Mouse (Mus musculus) forebrain, embryonic 15.5 days (tissue): Measurements from ENCODE around the gene Cyb561. TPM values are rescaled to one million over a fixed set of nuclear protein-coding genes. Genes with fewer than 3 reads are reported as not detected.
A peak's percentile ranks its signal among the peaks of the same experiment; 100 is the strongest.

ENCODE experiments used
- ATAC-seq: fragments of 200-750 bp; cut with Nextera tagmentation; replicated peaks from 2 replicates; pipeline ENCODE4 v1.8.0; 2017; ENCODE audit warnings: mild to moderate bottlenecking, moderate TSS enrichment, moderate library complexity
- H3K27ac ChIP-seq: fragments of 300-500 bp; sonication (generic); replicated peaks from 2 replicates; pipeline ENCODE4 v1.5.1; 2015; ENCODE audit warnings: mild to moderate bottlenecking, inconsistent platforms
- H3K27me3 ChIP-seq: fragments of 300-500 bp; sonication (generic); 2 replicates; pipeline ENCODE4 v1.6.1; 2015; ENCODE audit warnings: inconsistent platforms
- H3K36me3 ChIP-seq: fragments of 300-500 bp; sonication (generic); 2 replicates; pipeline ENCODE4 v1.6.1; 2015; ENCODE audit warnings: mild to moderate bottlenecking, inconsistent platforms
- H3K4me1 ChIP-seq: fragments of 300-500 bp; sonication (generic); 2 replicates; pipeline ENCODE4 v1.6.1; 2015; ENCODE audit warnings: inconsistent platforms
- H3K4me2 ChIP-seq: fragments of 300-500 bp; sonication (generic); replicated peaks from 2 replicates; pipeline ENCODE4 v1.6.1; 2015; ENCODE audit warnings: mild to moderate bottlenecking, inconsistent platforms
- H3K4me3 ChIP-seq: fragments of 300-500 bp; sonication (generic); 2 replicates; pipeline ENCODE4 v1.5.1; 2015; ENCODE audit warnings: mild to moderate bottlenecking, inconsistent platforms
- H3K9ac ChIP-seq: fragments of 300-500 bp; sonication (generic); replicated peaks from 2 replicates; pipeline ENCODE4 v1.6.1; 2015; ENCODE audit warnings: mild to moderate bottlenecking, inconsistent platforms
- H3K9me3 ChIP-seq: fragments of 300-500 bp; sonication (generic); 2 replicates; pipeline ENCODE4 v1.6.1; 2016; ENCODE audit warnings: inconsistent platforms
- WGBS: fragments of 180-500 bp; shearing (Covaris S2); methylation state at CpG from one replicate; pipeline ENCODE4 v1.1.7; 2015; ENCODE audit warnings: mixed read lengths; 5-methylcytosine and 5-hydroxymethylcytosine counted together
- polyA plus RNA-seq: library from polyadenylated mRNA; unstranded; fragments of >200 nt; fragmentation: Nextera tagmentation; extraction: Ambion mirVana; gene quantifications from 2 replicates; pipeline ENCODE4 v1.2.1, GENCODE M21; 2015

The Cyb561 gene
- polyA plus RNA-seq, 1 experiment from 2014 or later: 32.5 TPM

- Histone ChIP-seq H3K27me3 (no peaks in the 10 kb centered on the region), H3K9me3 (no peaks in the 10 kb centered on the region), H3K36me3 (no peaks in the 10 kb centered on the region), H3K9ac (no peak overlapping the region), H3K4me3 (no peak overlapping the region), H3K4me2 (no peak overlapping the region), H3K27ac (no peak overlapping the region), H3K4me1 (no peaks in the 10 kb centered on the region)
- ATAC-seq: no peak
- 80% methylated on average over 4 of the region's 4 CpGs for WGBS
Measured at GRCm38 (mm10) chr11:105950519-105950918, 2.6 kb downstream of the Cyb561 start.

- Histone ChIP-seq H3K27me3 (no peaks in the 10 kb centered on the region), H3K9ac (no peak overlapping the region), H3K27ac (no peak overlapping the region), H3K4me1 (peaks cover 8% of the 10 kb centered on the region), H3K9me3 (no peaks in the 10 kb centered on the region), H3K36me3 (no peaks in the 10 kb centered on the region), H3K4me3 (no peak overlapping the region), H3K4me2 (no peak overlapping the region)
- 69% methylated on average over 2 of the region's 2 CpGs for WGBS
- no peak for ATAC-seq
Measured at GRCm38 (mm10) chr11:105948255-105948654, 4.9 kb downstream of the Cyb561 start.

GRCm38 (mm10) chr11:105946694-105947154 is 6.4 kb downstream of the Cyb561 start:
- ATAC-seq: no peak
- H3K4me3 ChIP-seq: no peak overlapping the region
- H3K4me2 ChIP-seq: no peak overlapping the region
- H3K36me3 ChIP-seq: no peaks in the 10 kb centered on the region
- no peak overlapping the region for H3K27ac ChIP-seq
- H3K9me3 ChIP-seq: no peaks in the 10 kb centered on the region
- H3K9ac ChIP-seq: no peak overlapping the region
- WGBS: 56% methylated on average over 11 of the region's 11 CpGs
- peaks cover 13% of the 10 kb centered on the region for H3K4me1 ChIP-seq
- H3K27me3 ChIP-seq: no peaks in the 10 kb centered on the region

GRCm38 (mm10) chr11:105944770-105945672 is 8.1 kb downstream of the Cyb561 start:
- no peak for ATAC-seq
- no peaks in the 10 kb centered on the region for H3K36me3 ChIP-seq
- H3K4me2 ChIP-seq: peak overlapping the region; percentile 70
- H3K4me3 ChIP-seq: peak overlapping the region; percentile 55
- peaks cover 13% of the 10 kb centered on the region for H3K4me1 ChIP-seq
- no peak overlapping the region for H3K27ac ChIP-seq
- no peaks in the 10 kb centered on the region for H3K9me3 ChIP-seq
- H3K9ac ChIP-seq: no peak overlapping the region; the same call in 1 of the 2 replicates
- 70% methylated on average over 16 of the region's 16 CpGs for WGBS
- no peaks in the 10 kb centered on the region for H3K27me3 ChIP-seq

- H3K4me1 ChIP-seq: peaks cover 13% of the 10 kb centered on the region
- peak; percentile 77 for ATAC-seq
- H3K9me3 ChIP-seq: no peaks in the 10 kb centered on the region
- H3K27me3 ChIP-seq: no peaks in the 10 kb centered on the region
- no peaks in the 10 kb centered on the region for H3K36me3 ChIP-seq
- WGBS: under 1% methylated on average over 53 of the region's 59 CpGs
- peak overlapping the region; percentile 51 for H3K9ac ChIP-seq
- H3K4me2 ChIP-seq: peak overlapping the region; percentile 70
- no peak overlapping the region for H3K27ac ChIP-seq
- H3K4me3 ChIP-seq: peak overlapping the region; percentile 55
Measured at GRCm38 (mm10) chr11:105944126-105944621, 9.0 kb downstream of the Cyb561 start.

- Histone ChIP-seq H3K36me3 (no peaks in the 10 kb centered on the region), H3K27me3 (no peaks in the 10 kb centered on the region), H3K27ac (no peak overlapping the region), H3K9me3 (no peaks in the 10 kb centered on the region), H3K4me3 (peak overlapping the region; percentile 55), H3K9ac (peak overlapping the region; percentile 51), H3K4me1 (peaks cover 13% of the 10 kb centered on the region), H3K4me2 (peak overlapping the region; percentile 70)
- WGBS: 4% methylated on average over 47 of the region's 47 CpGs
- ATAC-seq: peak; percentile 57
Measured at GRCm38 (mm10) chr11:105943133-105944102, 9.7 kb downstream of the Cyb561 start.

GRCm38 (mm10) chr11:105941973-105942372 is 11.2 kb downstream of the Cyb561 start:
- H3K36me3 ChIP-seq: no peaks in the 10 kb centered on the region
- WGBS: 65% methylated on average over 8 of the region's 8 CpGs
- H3K9ac ChIP-seq: no peak overlapping the region
- no peaks in the 10 kb centered on the region for H3K9me3 ChIP-seq
- H3K4me2 ChIP-seq: no peak overlapping the region
- ATAC-seq: no peak
- no peaks in the 10 kb centered on the region for H3K27me3 ChIP-seq
- H3K4me3 ChIP-seq: no peak overlapping the region
- H3K4me1 ChIP-seq: peaks cover 13% of the 10 kb centered on the region
- no peak overlapping the region for H3K27ac ChIP-seq

- H3K9me3 ChIP-seq: no peaks in the 10 kb centered on the region
- 31% methylated on average over 9 of the region's 9 CpGs for WGBS
Measured at GRCm38 (mm10) chr11:105938771-105939170, 14.4 kb downstream of the Cyb561 start.

GRCm38 (mm10) chr11:105936974-105937373 is 16.2 kb downstream of the Cyb561 start:
- H3K27ac ChIP-seq: no peak overlapping the region
- no peaks in the 10 kb centered on the region for H3K27me3 ChIP-seq
- ATAC-seq: no peak
- H3K36me3 ChIP-seq: no peaks in the 10 kb centered on the region
- no peak overlapping the region for H3K4me3 ChIP-seq
- no peak overlapping the region for H3K4me2 ChIP-seq
- no peaks in the 10 kb centered on the region for H3K9me3 ChIP-seq
- no peaks in the 10 kb centered on the region for H3K4me1 ChIP-seq
- no peak overlapping the region for H3K9ac ChIP-seq
- WGBS: 94% methylated on average over 3 of the region's 3 CpGs

More at GRCm38 (mm10) chr11:105938771-105939170, 14.4 kb downstream of the Cyb561 start:
- Histone ChIP-seq H3K4me3 (no peak overlapping the region), H3K36me3 (no peaks in the 10 kb centered on the region), H3K27ac (0 out of 2 replicates have a peak overlapping the region, but pooled peaks have one; percentile 29), H3K9ac (no peak overlapping the region), H3K4me1 (peaks cover 10% of the 10 kb centered on the region), H3K4me2 (no peak overlapping the region), H3K27me3 (no peaks in the 10 kb centered on the region)
- ATAC-seq: peak; percentile 57

- Histone ChIP-seq H3K27me3 (no peaks in the 10 kb centered on the region), H3K4me3 (no peak overlapping the region), H3K4me2 (no peak overlapping the region), H3K9me3 (no peaks in the 10 kb centered on the region), H3K27ac (no peak overlapping the region), H3K9ac (no peak overlapping the region), H3K36me3 (no peaks in the 10 kb centered on the region), H3K4me1 (no peaks in the 10 kb centered on the region)
- WGBS: 86% methylated on average over 6 of the region's 6 CpGs
- no peak for ATAC-seq
Measured at GRCm38 (mm10) chr11:105936200-105936599, 16.9 kb downstream of the Cyb561 start.

GRCm38 (mm10) chr11:105935496-105935895 is 17.6 kb downstream of the Cyb561 start:
- Histone ChIP-seq H3K9ac (no peak overlapping the region), H3K4me3 (no peak overlapping the region), H3K27ac (no peak overlapping the region), H3K9me3 (no peaks in the 10 kb centered on the region), H3K27me3 (no peaks in the 10 kb centered on the region), H3K4me2 (no peak overlapping the region), H3K4me1 (no peaks in the 10 kb centered on the region), H3K36me3 (no peaks in the 10 kb centered on the region)
- ATAC-seq: no peak
- 92% methylated on average over 8 of the region's 8 CpGs for WGBS
